Mouse (Mus musculus) cerebellum, adult 18-20 months (tissue): ENCODE data around the gene Shh.

ENCODE experiments used
- DNase-seq, 2 experiments: peaks; one replicate each; pipeline ENCODE4 v3.0.0; 2021

Gene Shh

DNA sequence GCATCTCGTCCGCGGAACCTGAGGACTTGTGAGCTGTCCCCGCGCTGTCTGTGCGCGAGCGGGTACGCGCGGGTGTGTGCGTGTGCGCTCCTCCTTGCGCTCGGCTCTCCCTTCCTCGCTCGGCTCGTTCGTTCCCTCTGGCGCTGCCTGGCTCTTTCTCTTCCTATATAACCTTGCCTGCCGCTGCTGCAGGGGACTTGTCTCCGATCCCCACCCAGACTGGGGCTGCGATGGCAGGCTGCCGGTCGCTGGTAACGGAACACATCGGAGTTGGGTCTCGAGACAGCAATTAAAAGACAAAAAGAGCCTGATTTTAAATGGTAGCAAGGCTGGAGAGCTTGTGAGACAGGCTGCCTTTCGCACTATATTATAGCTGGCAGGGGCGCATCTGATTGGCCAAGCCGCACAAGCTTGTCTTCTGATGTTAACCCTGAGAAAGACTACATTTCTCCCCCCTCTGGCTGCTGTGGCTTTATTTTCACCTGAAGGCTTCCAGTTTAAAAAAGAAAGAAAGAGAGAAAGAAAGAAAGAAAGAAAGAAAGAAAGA lies at the start of gene Shh:
Gene Shh (minus strand): TSS at position 497 of the 547 bp plus-strand sequence.
- DNase-seq, result no peak

DNA sequence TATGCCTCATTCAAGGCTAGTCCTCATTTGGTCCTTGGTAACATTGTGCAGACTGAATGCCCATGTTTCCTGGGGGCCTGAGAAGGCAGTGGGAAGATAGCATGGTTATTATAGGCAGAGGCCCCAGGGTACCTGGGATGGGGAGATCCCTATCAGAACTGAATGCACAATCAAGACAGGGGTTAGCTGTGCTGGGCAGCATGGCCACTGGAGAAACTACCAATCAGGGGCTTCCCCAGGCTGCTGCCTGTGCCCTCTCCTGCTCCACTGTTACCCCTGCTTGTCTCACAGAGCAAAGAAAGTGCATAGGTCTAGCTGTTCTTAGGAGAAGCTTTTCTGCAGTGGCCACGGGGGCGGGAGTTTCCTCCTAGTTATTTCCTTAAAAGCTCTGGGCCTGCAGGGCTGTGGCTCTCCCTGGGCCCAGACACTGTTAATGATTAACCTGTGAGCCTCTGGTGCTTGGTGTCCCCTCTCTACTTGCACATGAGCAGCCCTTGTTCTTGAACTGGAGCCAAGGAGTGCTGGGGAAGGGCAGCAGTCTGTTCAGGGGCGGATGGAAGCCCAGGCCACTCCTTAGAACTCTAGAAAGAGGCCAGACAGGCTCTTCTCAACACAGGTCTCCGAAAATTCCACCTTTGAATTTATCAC lies 33.9 kb upstream of the Shh start:
- DNase-seq, result no peak

DNA sequence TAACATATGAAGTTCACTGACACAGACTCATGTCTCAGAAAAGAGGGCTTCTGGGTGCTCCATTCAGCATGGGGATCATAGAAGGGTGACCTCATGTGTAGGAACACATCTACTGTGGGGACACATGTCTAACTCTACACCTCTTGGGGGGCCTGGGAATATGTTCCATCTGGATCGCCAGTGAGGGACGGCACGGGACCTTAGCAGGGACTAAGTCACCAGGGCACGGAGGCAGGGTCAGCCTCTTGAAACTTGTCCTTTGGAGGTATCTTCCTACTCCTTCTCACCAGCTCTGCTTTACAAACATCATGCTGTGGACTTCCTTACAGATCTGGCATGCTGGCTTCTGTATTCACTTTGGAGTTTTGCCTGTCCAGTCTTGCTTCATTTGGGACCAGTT lies 31.8 kb upstream of the Shh start:
- DNase-seq, result no peak

DNA sequence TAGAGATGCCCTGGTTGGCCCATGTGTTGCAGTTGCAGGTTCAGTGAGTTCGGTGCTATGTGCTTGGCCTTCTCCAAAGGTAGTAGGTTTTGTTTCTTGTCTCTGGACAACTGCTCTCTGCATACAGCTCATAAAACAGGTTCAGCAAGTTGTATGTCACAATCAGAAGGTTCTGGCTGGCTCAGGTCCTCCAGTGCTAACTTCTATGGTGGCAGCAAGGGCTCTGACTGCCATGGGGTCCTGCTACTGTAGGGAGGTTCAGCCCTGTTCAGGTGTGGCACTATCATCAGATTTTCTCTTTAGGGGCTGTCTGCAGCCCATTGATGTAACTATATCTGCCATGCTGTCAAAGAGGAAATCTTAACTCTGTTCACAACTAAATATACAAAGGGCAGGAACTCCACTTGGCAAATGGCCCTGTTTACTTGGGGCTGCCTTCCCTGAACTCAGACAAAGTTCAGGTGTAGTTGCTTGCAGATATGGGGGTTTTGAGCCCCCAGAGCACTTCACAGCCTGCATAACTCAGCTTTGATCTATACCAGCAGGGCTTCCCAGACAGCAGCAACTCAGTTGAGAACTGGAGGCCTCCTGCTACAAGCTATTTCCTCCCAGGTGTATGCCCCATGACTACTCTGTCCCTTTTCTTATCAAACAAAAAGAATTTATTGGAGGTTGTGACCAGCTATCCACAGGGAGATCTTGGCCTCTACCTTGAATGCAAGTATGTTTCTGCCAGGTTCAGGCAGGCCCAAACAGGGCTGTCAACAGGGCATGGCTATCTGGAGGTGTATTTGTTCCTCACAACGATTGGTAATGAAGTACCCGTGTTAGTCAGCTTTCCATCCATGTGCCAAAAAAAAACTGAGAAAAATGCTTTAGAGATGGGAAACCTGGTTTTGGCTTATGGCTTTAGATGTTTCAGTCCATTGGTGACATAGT lies 28.9 kb upstream of the Shh start:
- DNase-seq, result no peak

DNA sequence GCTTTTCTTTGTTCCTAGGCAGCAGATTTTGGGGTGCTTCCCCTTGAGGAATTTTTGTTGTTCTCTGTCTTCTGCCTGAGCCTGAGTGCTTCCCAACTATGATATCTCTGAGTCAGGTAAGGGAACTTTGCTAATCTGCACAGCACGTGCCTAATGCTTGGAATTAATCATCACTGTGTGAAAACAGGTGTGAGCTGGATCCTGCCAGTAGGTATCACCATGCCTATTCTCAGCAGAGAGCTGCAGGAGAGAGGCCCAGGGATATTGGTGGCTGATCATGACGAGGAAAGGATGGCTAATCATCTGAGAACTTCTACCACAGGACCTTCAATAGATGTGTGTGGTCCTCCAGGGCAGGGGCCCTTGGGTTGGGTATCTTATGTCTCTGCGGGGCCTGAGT lies 26.5 kb upstream of the Shh start:
- no peak for DNase-seq

DNA sequence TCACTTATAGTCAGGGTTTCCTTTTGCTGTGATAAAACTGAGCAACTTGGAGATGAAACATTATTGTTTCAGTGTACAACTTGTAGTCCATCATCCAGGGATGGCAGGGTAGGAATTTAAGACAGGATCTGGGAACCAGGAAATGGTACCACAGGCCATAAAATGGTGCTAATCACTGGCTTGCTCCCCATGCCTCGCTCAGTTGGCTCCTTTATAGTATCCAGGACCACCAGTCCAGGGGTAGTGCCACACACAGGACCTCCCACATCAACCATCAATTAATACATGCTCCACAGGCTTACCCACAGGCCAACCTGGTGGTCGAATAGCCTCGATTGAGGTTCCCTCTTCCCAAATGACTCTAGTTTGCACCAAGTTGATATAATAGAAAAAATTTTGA lies 15.9 kb upstream of the Shh start:
- no peak for DNase-seq

DNA sequence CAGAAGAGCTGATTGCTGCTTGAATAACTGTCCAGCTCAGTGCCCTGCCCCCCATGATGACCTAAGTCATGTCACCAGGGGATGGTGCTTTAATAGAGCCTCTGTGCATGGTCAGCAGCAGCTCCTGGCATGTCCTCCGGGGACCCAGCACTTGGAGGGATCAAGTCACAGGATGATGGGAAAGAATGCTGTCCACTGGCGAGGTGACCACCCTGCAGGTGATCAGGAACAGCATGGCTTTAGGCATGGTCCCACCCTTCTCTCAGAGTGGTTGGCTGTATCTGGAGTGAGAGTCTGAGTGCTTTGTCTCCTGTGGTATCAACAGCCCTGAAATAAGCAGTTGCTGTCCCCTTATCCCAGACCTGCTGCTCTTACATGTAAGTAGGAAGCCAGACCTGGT lies 14.7 kb upstream of the Shh start:
- no peak for DNase-seq

DNA sequence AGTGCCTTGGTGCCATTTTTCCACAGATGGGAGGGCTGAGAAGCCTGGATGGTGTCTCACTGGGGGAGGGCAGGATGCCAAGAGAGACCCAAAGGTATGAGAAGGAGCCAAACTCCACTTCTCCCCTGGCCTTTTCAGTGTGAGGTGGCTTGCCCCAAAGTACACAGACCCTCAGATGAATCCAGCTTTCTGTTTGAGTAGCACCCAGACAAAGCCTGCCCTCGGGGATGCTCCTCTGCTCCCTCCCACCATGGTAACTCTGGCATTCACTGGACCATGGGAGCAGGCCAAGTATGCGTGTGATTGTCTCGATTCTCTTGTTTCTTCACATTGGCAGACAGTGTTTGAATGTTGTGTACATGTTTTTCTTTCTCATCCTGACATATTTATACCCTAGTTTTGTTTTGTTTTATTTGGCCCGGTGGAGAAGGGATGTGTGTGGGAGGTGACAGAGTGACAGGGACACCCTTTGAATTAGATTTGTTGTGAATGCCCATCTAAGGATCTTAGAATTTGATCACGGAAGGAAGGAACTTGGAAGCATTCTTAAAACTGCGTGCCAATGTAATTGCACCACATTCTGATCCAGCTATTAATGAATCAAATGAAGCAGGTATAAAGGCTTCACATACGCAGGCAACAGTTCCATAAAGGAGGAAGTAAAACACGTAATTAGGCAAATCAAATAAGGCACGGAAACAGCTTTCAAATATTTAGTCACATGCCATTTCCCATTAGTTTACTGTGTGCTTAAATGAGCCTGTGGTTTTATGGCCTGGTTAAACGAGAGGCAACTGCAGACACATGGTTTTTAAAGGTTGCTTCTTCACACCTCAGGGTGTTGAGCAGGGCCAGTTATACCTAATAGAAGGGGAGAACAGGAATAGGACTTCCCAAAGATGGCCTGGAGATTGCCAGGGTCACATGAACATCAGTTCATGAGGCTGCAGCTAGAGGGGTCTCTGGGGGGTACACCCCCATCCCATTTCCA lies 9.6 kb upstream of the Shh start:
- no peak for DNase-seq

DNA sequence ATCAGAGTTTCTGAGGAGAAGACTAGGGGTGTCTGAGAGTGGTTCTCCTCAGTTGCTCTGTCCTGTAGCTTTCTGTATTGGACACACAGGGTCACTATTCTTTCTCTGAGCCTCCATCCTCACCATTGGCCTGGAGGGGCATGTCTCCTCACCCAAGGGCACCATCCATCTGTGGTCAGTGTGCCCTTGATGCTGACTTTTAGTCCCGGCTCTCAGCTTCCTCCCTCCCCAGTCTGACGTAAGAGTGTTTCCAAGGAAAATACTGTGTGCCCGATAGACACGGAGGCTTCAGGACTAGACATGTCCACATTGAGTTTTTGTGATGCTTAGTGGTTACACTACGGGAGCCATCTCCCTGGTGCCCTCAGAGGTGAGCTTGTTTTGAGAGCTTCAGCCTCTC lies 6.5 kb upstream of the Shh start:
- no peak for DNase-seq

GRCm38 (mm10) chr5:28469525-28470202 lies 2.6 kb upstream of the Shh start:
- DNase-seq, result peak; percentile 24 to 40

GRCm38 (mm10) chr5:28466351-28466750 lies 705 bp downstream of the Shh start:
- DNase-seq, result no peak

- no peak for DNase-seq
These were observed 1.5 kb downstream of the Shh start for GRCm38 (mm10) chr5:28465526-28465925.

DNA sequence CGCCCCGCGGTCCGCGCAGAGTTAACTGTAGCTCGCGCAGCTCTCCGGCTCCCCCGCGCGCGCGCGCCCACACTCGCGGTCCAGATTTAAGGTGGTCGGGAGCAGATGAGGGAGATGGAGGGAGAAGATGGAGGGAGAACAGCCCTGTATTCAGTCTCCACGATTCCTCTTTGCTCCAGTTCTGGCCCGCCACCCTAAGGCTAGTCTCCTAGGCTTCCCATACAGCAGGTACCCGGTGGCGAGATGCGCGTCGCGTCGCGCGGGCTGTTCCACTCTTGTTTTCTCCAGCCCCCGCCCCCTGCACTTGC lies 2.0 kb downstream of the Shh start:
- DNase-seq, result no peak

DNA sequence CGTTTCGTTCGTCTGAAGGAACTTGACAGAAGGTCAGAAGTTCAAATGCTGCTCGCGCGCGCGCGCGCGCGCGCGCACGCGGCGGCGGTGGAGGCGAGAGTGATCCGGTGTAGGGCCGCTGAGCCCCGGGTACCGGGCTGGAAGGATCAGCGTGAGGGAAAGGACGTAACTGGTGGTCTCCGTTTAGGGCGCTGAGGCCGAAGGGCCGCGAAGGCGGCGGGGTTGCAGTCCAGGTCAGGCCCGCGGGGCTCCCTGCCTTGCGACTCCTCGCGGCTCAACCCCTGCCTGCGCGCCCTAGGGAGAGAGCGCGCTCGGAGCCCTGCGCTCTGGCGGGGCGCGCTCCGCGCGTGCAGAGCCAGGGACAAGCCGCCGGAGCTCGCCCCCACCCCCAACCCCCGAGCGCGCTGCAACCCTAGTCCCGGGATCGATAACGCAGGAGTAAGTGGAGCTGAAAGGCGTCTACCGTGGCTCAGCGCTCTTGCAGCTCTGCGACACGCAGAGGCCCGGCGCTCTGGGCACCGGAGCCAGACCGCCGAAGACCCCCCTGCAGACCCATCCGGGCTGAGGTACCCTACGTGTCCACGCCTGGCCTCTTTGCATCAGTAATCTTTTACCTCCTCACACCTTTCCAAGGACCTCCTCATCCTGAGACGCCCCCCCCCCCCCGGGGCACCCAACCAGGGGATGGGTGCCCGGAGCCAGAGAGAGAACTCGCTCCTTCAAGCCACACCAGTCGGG lies 2.5 kb downstream of the Shh start:
- no peak for DNase-seq

DNA sequence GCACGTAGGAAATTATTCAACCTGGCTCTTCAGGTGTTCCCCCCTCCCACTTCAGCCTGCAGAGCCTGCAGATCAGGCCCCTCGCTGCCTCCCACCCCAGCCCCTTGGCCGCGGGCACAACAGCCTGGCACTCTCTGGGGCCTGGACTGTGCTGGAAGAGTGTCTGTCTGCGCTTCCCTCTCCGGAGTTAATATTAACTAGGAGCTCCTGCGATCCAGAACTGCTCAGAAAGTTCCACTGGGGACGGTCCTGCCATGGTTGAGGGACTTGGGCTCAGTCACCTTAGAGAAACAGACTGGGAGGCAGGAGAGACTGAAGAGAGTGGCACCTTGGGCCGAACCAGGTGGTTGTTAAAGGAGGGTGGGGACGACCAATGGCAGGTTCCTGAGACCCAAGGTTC lies 3.4 kb downstream of the Shh start:
- DNase-seq, result no peak

DNA sequence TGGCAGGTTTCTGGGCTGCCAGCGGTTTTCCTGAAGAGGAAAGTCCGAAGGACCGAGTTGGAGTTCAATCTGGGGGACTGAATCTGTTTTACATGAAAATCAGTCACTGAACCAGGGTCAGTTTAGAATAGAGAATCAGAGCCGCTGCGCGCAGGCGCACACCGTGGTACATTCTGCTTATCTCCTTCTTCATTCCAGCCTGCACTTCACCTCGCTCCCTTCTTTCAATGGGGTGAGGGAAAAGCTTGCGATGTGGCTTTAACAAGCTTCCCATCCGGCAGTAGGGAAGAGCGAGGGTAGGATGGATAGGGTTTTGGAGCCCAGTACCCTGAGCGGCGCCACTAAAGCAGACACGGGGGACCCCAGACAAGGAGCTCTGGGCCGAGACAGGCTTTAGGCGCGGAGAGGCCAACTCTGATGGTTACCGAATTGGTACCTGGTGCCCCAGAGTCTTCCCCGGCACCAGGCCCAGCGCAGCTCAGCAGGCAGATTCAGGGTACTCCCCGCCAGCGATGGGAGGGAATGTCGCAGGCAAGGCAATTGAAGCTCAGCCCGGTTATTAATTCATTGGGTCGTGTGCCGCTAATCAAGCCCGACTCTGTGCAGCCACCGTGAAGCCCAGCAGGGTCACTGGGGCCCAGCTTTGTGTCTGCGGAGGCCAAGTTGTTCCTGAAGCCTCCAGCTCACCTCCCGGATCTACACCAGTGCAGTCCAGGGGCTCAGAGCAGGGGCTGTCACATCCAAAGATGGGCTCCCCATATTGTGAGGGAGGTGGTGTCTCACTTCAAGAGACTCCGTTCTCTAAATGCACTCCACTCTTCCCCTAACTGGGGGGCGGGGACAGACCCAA lies 4.1 kb downstream of the Shh start:
- DNase-seq, result no peak

DNA sequence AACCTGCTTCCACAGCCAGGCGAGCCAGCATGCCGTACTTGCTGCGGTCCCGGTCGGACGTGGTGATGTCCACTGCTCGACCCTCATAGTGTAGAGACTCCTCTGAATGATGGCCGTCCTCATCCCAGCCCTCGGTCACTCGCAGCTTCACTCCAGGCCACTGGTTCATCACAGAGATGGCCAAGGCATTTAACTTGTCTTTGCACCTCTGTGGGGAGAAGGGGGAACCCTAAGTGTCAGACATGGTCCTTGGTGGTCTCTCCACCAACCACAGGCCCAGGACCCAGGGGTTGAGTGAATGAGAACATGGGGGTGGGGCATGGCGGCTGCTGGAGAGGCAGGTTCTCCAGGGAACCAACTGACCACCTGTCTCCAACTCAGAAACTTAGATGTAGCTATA lies 5.7 kb downstream of the Shh start:
- no peak for DNase-seq

GRCm38 (mm10) chr5:28460556-28461350 lies 6.3 kb downstream of the Shh start:
- no peak for DNase-seq

GRCm38 (mm10) chr5:28459456-28460225 lies 7.4 kb downstream of the Shh start:
- DNase-seq, result no peak
